13 mouse cellular contexts compared by ENCODE assay signal in the genomic region with DNA sequence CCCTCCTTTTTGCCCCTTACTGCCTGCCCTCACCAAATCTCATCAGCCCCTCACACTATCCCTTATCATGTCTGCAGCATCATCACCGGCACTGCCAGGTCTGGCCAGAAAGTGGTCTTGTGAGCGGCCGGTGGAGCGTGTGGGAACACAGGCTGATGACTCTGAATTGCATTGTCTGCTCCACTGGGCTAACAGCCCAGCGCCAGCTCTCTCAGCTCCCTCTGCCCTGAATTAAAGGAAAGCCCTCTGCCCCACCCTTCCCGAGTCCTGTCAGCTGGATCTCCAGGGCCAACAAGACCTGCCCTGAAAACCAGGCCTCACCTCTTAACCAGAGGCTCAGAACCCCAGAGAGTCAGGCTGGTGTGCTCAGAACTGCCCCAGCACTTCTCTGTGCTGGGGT.
DNase-seq lines count a peak whose midpoint lies in the region; ATAC-seq and TF ChIP-seq lines count a peak whose summit lies in the region.
"Had no signal": no experiment of that assay in that cellular context is flagged by ENCODE, and none has a peak within 500 bp of the region (broad histone marks: within the 10 kb centered on the region; RNA-seq: fewer than 3 reads in every experiment).

No protein-coding gene starts in this region.

- TF ChIP-seq POLR2A in cerebellum, adult 2 months (IDR thresholded peaks at IDR 0.05; ENCODE audit: borderline replicate concordance, insufficient read depth, low read length) = no peak

- no peak for TF ChIP-seq CTCF in cerebellum, adult 2 months (IDR thresholded peaks at IDR 0.05; ENCODE audit: borderline replicate concordance, insufficient read depth, low read depth, low read length)

- H3K4me2 ChIP-seq in kidney, embryonic 15.5 days = no peak overlapping the region
- no peak overlapping the region for H3K4me2 ChIP-seq in midbrain, embryonic 14.5 days (ENCODE audit: low read length)
- no peak overlapping the region for H3K4me2 ChIP-seq in midbrain, embryonic 11.5 days
- H3K4me2 ChIP-seq: liver, embryonic 15.5 days had no signal

- WGBS in cerebellum, adult 2 months = 46% methylated on average over 6 of the region's 6 CpGs
- WGBS in kidney, embryonic 15.5 days = 19% methylated on average over 6 of the region's 6 CpGs
- WGBS in midbrain, embryonic 14.5 days = 6% methylated on average over 6 of the region's 6 CpGs
- WGBS in midbrain, embryonic 11.5 days = 10% methylated on average over 6 of the region's 6 CpGs

- no peak overlapping the region for H3K27ac ChIP-seq in cerebellum, adult 2 months (ENCODE audit: insufficient read depth, low read length)
- no peak overlapping the region for H3K27ac ChIP-seq in kidney, embryonic 15.5 days
- no peak overlapping the region for H3K27ac ChIP-seq in midbrain, embryonic 14.5 days (replicated peaks; ENCODE audit: low read depth, low read length)
- no peak overlapping the region for H3K27ac ChIP-seq in midbrain, embryonic 11.5 days (ENCODE audit: low read depth, low read length)
- H3K27ac ChIP-seq: liver, embryonic 15.5 days had no signal

- H3K27me3 ChIP-seq in cerebellum, adult 2 months (ENCODE audit: control insufficient read depth, insufficient read depth, low read length) = no peaks in the 10 kb centered on the region
- 0 out of 2 replicates have a peak, but pooled peaks cover 5% of the 10 kb centered on the region for H3K27me3 ChIP-seq in kidney, embryonic 15.5 days
- H3K27me3 ChIP-seq in midbrain, embryonic 14.5 days (ENCODE audit: control insufficient read depth, insufficient read depth, low read length) = no peaks in the 10 kb centered on the region
- no peaks in the 10 kb centered on the region for H3K27me3 ChIP-seq in midbrain, embryonic 11.5 days (ENCODE audit: control insufficient read depth, insufficient read depth, low read length)
- H3K27me3 ChIP-seq: liver, embryonic 15.5 days had no signal

- H3K9me3 ChIP-seq in kidney, embryonic 15.5 days (replicated peaks) = no peaks in the 10 kb centered on the region
- H3K9me3 ChIP-seq in midbrain, embryonic 14.5 days (ENCODE audit: control insufficient read depth, low read length) = no peaks in the 10 kb centered on the region
- H3K9me3 ChIP-seq in midbrain, embryonic 11.5 days (ENCODE audit: control insufficient read depth, low read length) = no peaks in the 10 kb centered on the region
- H3K9me3 ChIP-seq: liver, embryonic 15.5 days; megakaryocyte, embryonic 14.5 days had no signal

- H3K4me3 ChIP-seq in cerebellum, adult 2 months (replicated peaks; ENCODE audit: insufficient read depth, low read depth, low read length) = no peak overlapping the region
- H3K4me3 ChIP-seq in kidney, embryonic 15.5 days (replicated peaks) = no peak overlapping the region
- H3K4me3 ChIP-seq in midbrain, embryonic 14.5 days (replicated peaks; ENCODE audit: low read depth, low read length) = no peak overlapping the region
- no peak overlapping the region for H3K4me3 ChIP-seq in midbrain, embryonic 11.5 days (ENCODE audit: low read depth, low read length)
- H3K4me3 ChIP-seq: liver, embryonic 15.5 days; megakaryocyte, embryonic 14.5 days had no signal

- peaks cover 4% of the 10 kb centered on the region; the same call in 1 of the 2 replicates for H3K4me1 ChIP-seq in cerebellum, adult 2 months (ENCODE audit: control insufficient read depth, insufficient read depth, low read length)
- H3K4me1 ChIP-seq in kidney, embryonic 15.5 days = 0 out of 2 replicates have a peak, but pooled peaks cover 4% of the 10 kb centered on the region
- peaks cover 10% of the 10 kb centered on the region for H3K4me1 ChIP-seq in midbrain, embryonic 14.5 days (ENCODE audit: control insufficient read depth, insufficient read depth, low read length)
- H3K4me1 ChIP-seq in midbrain, embryonic 11.5 days (ENCODE audit: control insufficient read depth, insufficient read depth, low read length) = no peaks in the 10 kb centered on the region
- H3K4me1 ChIP-seq: liver, embryonic 15.5 days; megakaryocyte, embryonic 14.5 days had no signal

- peak; percentile 35 to 36 for DNase-seq in cerebellum, postnatal 10 days
- DNase-seq in cerebellum, adult 2 months = no peak
- DNase-seq in kidney, adult 18-20 months = peak; percentile 3
- DNase-seq in midbrain, embryonic 14.5 days = peak; percentile 46
- DNase-seq in midbrain, embryonic 11.5 days (ENCODE audit: low spot score, missing footprints) = no peak
- no peak for DNase-seq in B cell, adult 2 months
- DNase-seq: adrenal gland, adult 8-10 months; cerebellum, postnatal 25 days had no signal

- ATAC-seq in kidney, embryonic 15.5 days (replicated peaks; ENCODE audit: low FRiP score) = no peak
- ATAC-seq in midbrain, embryonic 14.5 days (ENCODE audit: low FRiP score, low TSS enrichment) = no peak
- no peak for ATAC-seq in midbrain, embryonic 11.5 days (ENCODE audit: low FRiP score)
- no peak for ATAC-seq in erythroid progenitor cell, adult 5-6 weeks (replicated peaks; ENCODE audit: low FRiP score, poor library complexity, severe bottlenecking)
- ATAC-seq: inflammation-experienced regulatory T-cells, adult 6 months had no signal

- H3K9ac ChIP-seq in kidney, embryonic 15.5 days = no peak overlapping the region
- H3K9ac ChIP-seq in midbrain, embryonic 14.5 days (replicated peaks; ENCODE audit: low read length) = no peak overlapping the region
- H3K9ac ChIP-seq in midbrain, embryonic 11.5 days (ENCODE audit: low read length) = no peak overlapping the region
- H3K9ac ChIP-seq: liver, embryonic 15.5 days had no signal

- no peaks in the 10 kb centered on the region for H3K36me3 ChIP-seq in kidney, embryonic 15.5 days
- H3K36me3 ChIP-seq in midbrain, embryonic 14.5 days (ENCODE audit: control insufficient read depth, insufficient read depth, low read length) = no peaks in the 10 kb centered on the region
- H3K36me3 ChIP-seq in midbrain, embryonic 11.5 days (ENCODE audit: control insufficient read depth, insufficient read depth, low read length) = no peaks in the 10 kb centered on the region
- H3K36me3 ChIP-seq: liver, embryonic 15.5 days had no signal

Comparison
In these comparisons a context has a peak if more than half of its experiments do, and no peak if none do; other contexts are left out.
1. DNase-seq: peak in cerebellum, postnatal 10 days (2 of 2), kidney, adult 18-20 months (single experiment) and midbrain, embryonic 14.5 days (single experiment); none in cerebellum, adult 2 months (0 of 2), midbrain, embryonic 11.5 days (single experiment) and B cell, adult 2 months (0 of 2).